Mouse (Mus musculus) spleen, postnatal 4 days (tissue): ENCODE measurements around the gene Palm.
A peak's percentile ranks its signal among the peaks of the same experiment; 100 is the strongest.

Source experiments
- DNase-seq, 2 experiments: peaks; one replicate each; pipeline ENCODE4 v3.0.0; 2022; ENCODE audit warnings: low spot score in 2 of 2

Palm gene

GRCm38 (mm10) chr10:79824413-79824812 lies 31.0 kb downstream of the Palm start:
- no peak for DNase-seq

GRCm38 (mm10) chr10:79831583-79831982 lies 38.2 kb downstream of the Palm start:
- DNase-seq: no peak

- DNase-seq: no peak
These were observed 38.8 kb downstream of the Palm start for GRCm38 (mm10) chr10:79832026-79832785.

- DNase-seq: no peak
These were observed 39.4 kb downstream of the Palm start for GRCm38 (mm10) chr10:79832786-79833181.

- peak; percentile 72 to 89 for DNase-seq
These were observed 41.5 kb downstream of the Palm start for GRCm38 (mm10) chr10:79834769-79835398.

- DNase-seq: no peak
These were observed 43.5 kb downstream of the Palm start for GRCm38 (mm10) chr10:79836918-79837317.

GRCm38 (mm10) chr10:79838151-79838550 lies 44.8 kb downstream of the Palm start:
- no peak for DNase-seq

- DNase-seq: no peak
These were observed 46.7 kb downstream of the Palm start for GRCm38 (mm10) chr10:79840091-79840490.

- DNase-seq: no peak
These were observed 47.5 kb downstream of the Palm start for GRCm38 (mm10) chr10:79840644-79841551.

GRCm38 (mm10) chr10:79842322-79842721 lies 49.0 kb downstream of the Palm start:
- no peak for DNase-seq

GRCm38 (mm10) chr10:79843476-79843875 lies 50.1 kb downstream of the Palm start:
- DNase-seq: no peak

GRCm38 (mm10) chr10:79846553-79846952 lies 53.2 kb downstream of the Palm start:
- DNase-seq: no peak

- no peak for DNase-seq
These were observed 56.7 kb downstream of the Palm start for GRCm38 (mm10) chr10:79849941-79850628.

- no peak for DNase-seq
These were observed 58.3 kb downstream of the Palm start for GRCm38 (mm10) chr10:79851653-79852052.

- no peak for DNase-seq
These were observed 58.9 kb downstream of the Palm start for GRCm38 (mm10) chr10:79852107-79852789.

GRCm38 (mm10) chr10:79852827-79853226 lies 59.5 kb downstream of the Palm start:
- no peak for DNase-seq

- DNase-seq: peak; percentile 77 to 85
These were observed 60.0 kb downstream of the Palm start for GRCm38 (mm10) chr10:79853392-79853791.

- DNase-seq: peak; percentile 99 to 100
These were observed 60.8 kb downstream of the Palm start, which contains the start of gene Ptbp1 for GRCm38 (mm10) chr10:79853860-79854795. Gene Ptbp1, plus strand, starts transcription at chr10:79854427.

GRCm38 (mm10) chr10:79854801-79855541 lies 61.6 kb downstream of the Palm start:
- DNase-seq: peak; percentile 71 to 88
